Mouse (Mus musculus) heart, adult 9 months (tissue): ENCODE data around the gene Cwc27.

Experiments used
- DNase-seq, 2 experiments: peaks; one replicate each; pipeline ENCODE4 v3.0.0; 2022; ENCODE audit warnings: low spot score in 2 of 2

Gene Cwc27

GRCm38 (mm10) chr13:104779104-104779670 lies 37.8 kb downstream of the Cwc27 start:
- DNase-seq: peak in 1 of 2 experiments; percentile 8

DNA sequence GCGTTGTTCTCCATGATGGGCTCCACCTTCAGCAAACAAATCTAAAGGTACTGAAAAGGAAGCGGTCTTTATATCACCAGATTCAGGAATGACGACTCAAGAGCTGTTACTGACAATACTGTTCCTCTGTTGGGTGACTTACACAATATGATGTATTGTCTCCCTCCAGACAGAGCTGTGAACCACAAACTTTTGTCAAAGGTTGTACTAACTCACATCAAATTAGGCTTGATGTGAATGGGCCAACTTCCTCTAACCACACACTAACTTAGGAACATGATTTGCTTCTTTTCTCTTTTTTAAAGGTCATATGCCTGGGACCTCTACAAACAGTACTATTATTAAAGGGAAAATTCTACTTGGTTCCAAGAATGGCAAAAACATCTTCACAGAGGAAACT lies 53.7 kb downstream of the Cwc27 start:
- no peak for DNase-seq

GRCm38 (mm10) chr13:104762401-104762800 lies 54.5 kb downstream of the Cwc27 start:
- DNase-seq: no peak

DNA sequence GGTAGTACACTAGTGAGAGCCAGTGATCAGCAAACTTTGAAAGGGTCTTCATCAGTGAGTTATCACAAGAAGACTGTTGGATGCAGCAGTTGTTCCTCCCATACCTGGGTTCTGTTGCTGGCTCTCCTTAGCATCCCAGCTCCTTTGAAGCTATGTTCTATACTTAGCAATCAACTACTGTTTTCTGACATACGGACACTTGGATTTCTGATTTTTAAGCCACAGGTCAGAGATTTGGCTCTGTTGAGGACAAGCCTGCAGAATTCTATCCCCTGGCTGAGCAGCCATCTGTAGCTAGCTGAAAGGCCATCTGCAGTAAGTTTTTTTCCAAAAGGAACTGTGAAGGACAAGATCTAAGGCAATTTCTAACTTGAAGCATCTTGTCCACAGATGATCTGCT lies 57.6 kb downstream of the Cwc27 start:
- no peak for DNase-seq

DNA sequence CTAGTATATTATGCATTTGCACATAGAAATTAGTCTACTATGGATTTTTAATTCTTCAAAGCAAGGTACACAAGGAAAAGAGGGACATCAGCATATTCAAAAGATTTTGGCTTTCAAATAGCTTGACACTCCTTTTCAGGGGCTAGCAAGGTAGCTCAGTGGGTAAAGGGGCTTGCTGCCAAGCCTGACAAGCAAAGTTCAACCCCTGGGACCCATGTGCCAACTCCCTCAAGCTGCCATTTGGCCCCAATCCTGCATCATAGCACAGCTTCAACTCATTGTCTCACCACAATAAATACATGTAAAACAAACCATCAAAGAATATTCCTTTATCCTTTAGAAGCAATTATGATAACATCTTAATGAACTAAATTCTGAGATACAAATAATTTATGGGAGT lies 69.9 kb downstream of the Cwc27 start:
- no peak for DNase-seq

DNA sequence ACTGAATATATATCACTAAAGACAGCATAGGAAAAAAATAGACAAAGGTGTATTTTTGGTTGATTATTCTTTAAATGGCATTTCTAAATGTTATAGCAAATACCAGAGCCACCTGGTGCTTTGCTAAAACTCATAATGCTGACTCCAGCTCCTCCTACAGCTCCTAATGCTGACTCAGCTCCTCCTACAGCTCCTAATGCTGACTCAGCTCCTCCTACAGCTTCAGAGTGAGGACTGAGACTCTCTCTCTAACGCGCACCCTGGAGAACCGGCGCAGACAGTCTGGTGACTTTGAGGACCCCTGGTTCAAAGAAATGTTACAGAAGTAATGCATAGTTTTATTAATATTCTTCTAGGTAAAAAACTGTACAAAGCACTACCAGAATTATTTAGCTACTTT lies 74.1 kb downstream of the Cwc27 start:
- no peak for DNase-seq

GRCm38 (mm10) chr13:104729261-104730046 lies 87.5 kb downstream of the Cwc27 start:
- no peak for DNase-seq

GRCm38 (mm10) chr13:104727681-104728080 lies 89.3 kb downstream of the Cwc27 start:
- DNase-seq: no peak

DNA sequence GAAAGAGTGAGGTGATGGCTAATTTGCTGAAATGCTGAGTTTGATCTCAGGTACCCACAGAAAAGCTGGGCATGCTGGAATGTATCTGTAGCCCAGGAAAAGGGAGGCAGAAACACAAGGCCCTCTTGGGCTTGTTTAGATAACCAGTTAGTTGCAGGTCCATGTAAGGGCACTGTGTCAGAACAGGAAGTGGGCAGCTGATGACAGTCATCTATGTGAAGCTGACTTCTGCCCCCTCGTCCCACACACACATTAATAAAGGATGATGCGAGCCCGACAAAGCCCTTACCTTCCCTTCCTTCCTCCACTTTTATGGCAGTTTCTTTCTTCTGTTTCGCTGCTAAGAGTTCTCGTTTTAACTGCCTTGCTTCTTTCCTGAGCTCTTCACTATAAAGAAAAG lies 96.8 kb downstream of the Cwc27 start:
- DNase-seq: no peak

GRCm38 (mm10) chr13:104694612-104695355 lies 122.2 kb downstream of the Cwc27 start:
- peak; percentile 27 to 59 for DNase-seq

GRCm38 (mm10) chr13:104692710-104693109 lies 124.2 kb downstream of the Cwc27 start:
- DNase-seq: peak; percentile 13 to 57

- no peak for DNase-seq
Observed at GRCm38 (mm10) chr13:104685537-104685936, 131.4 kb downstream of the Cwc27 start.

DNA sequence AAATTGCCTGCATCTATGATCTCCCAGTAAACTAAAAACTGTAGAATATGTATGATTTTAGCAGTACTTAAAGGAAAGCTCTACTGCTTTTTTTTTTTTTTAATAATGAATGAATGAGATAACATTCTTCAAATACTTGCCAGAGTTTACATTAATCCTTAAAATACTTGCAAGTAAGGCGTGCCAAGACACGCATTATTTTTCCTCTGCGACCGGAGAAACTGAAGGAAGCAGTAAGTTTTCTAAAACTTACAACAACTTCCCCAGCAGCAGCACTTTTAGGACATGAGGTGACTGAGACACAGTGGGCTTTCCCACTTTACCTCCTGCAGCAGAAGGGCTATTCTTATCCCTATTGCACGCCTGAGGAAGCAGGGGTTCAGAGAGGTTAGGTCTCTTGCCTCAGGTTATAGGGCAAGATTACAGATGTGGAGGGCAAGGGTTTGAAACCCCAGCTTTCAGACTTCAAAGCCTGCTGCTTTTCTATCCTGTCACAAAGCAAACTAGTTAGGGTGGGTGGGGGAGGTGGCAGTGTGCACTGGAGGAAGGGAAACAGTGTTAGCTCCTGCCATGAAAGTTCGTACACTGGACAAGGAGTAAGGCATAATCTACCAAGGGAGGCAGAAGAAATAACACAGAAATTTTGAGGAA lies 132.5 kb downstream of the Cwc27 start:
- DNase-seq: no peak

- DNase-seq: no peak
Observed at GRCm38 (mm10) chr13:104681212-104681611, 135.7 kb downstream of the Cwc27 start.

GRCm38 (mm10) chr13:104661188-104661587 lies 155.8 kb downstream of the Cwc27 start:
- no peak for DNase-seq

DNA sequence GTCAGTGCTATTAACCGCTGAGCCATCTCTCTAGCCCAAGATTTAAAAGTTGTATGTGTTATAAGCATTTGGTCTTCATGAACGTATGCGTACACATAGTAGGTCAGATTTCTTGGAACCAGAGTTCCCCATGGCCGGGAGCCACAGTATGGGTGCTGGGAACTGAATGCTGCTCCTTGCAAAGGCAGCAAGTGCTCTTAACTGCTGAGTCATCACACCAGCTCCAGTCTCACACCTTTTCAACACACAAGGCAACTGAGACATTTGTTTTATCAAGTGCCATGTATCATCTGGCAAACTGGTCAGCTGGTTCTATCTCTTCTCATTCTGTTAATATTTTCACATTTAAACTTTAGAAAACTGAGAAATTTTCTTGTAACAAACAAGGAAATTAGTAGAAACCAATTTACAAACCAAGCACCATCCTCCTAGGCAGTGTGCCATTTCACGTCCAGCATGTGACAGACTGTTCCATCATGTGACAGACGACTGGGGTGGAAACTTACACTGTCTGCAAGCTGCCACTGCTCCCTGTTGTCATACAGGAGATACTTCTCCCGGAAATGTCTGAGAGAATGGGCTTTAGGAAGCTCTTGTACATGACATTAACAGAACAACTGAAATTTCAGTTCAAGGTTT lies 156.8 kb downstream of the Cwc27 start:
- no peak for DNase-seq

- DNase-seq: no peak
Observed at GRCm38 (mm10) chr13:104656666-104657272, 160.2 kb downstream of the Cwc27 start.

DNA sequence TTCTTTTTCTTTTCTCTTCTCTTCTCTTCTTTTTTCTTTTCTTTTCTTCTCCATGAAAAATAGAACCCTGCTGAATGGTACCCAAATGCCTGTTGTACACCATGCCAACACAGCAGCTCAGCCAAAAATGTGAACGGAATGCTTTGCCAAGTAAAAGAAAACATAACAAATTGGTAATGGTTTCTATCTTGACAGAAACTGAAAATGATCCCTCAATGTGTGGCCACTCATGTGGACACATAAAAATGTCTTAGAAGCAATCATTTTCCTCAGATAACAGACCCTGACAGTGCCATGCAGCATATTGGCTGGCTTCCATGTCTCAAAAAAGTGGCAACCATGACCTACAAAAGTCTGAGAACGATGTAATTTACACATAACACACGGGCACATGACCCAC lies 161.8 kb downstream of the Cwc27 start:
- no peak for DNase-seq

DNA sequence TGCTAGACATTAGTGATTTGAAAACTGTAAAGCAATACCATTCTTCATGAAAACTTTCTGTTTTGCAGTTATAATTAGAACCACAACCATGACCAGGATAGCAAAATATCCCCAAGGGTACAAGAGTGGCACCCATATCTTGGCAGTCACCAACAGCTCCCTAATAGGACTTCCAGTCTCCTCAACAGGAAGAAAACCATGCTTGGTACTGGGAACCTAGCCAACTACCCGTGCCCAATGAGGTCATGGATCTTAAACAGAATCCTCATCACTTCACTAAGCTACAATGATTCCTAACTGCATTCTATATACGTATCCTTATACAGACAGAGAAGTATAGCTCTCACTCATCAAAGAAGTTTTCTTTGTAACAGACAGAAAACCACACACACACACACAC lies 165.2 kb downstream of the Cwc27 start:
- peak in 1 of 2 experiments; percentile 13 for DNase-seq

- DNase-seq: no peak
Observed at GRCm38 (mm10) chr13:104650654-104651053, 166.3 kb downstream of the Cwc27 start.

- DNase-seq: no peak
Observed at GRCm38 (mm10) chr13:104650145-104650544, 166.8 kb downstream of the Cwc27 start.
